Mouse (Mus musculus) heart, adult 2 months (tissue): Measurements from ENCODE around the gene Thsd4.

ENCODE experiments used
- CTCF ChIP-seq: fragments of 200-600 bp; IDR thresholded peaks from 2 replicates; pipeline ENCODE4 v1.8.1; 2022; ENCODE audit warnings: antibody characterized with exemption, mild to moderate bottlenecking, moderate library complexity
- POLR2A ChIP-seq: fragments of 200-500 bp; IDR thresholded peaks from 2 replicates; pipeline ENCODE4 v1.6.1; 2011; ENCODE audit warnings: mild to moderate bottlenecking, low read depth, low read length, control low read depth; ENCODE audit not compliant: insufficient read depth

DNA sequence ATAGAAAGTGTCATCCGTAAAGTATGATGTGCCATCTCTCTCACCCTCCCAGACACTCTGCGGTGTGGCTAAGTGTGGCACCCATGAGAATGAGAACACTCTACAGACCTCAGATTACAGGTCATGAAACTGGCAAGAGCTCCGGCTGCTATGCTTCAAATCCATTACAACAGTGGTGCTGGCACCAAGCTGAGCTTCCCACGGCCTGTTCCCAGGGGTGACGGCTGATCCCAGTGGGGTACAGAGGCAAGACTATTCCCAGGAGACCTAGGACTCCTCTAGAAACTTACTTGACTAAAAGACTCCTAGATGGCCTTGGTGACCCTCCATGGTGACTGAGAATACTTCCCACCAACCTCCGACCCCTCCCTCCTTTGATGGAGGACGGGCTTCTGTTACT is 209.2 kb downstream of the Thsd4 start:
- TF ChIP-seq POLR2A (no peak), CTCF (no peak)
